Mouse (Mus musculus) forebrain, embryonic 15.5 days (tissue): ENCODE measurements around the gene Capn2. TPM values are rescaled to one million over a fixed set of nuclear protein-coding genes. Genes with fewer than 3 reads are reported as not detected.

Source experiments
- ATAC-seq: fragments of 200-750 bp; cut with Nextera tagmentation; replicated peaks from 2 replicates; pipeline ENCODE4 v1.8.0; 2017; ENCODE audit warnings: mild to moderate bottlenecking, moderate TSS enrichment, moderate library complexity
- H3K27ac ChIP-seq: fragments of 300-500 bp; sonication (generic); replicated peaks from 2 replicates; pipeline ENCODE4 v1.5.1; 2015; ENCODE audit warnings: mild to moderate bottlenecking, inconsistent platforms
- H3K27me3 ChIP-seq: fragments of 300-500 bp; sonication (generic); 2 replicates; pipeline ENCODE4 v1.6.1; 2015; ENCODE audit warnings: inconsistent platforms
- H3K36me3 ChIP-seq: fragments of 300-500 bp; sonication (generic); 2 replicates; pipeline ENCODE4 v1.6.1; 2015; ENCODE audit warnings: mild to moderate bottlenecking, inconsistent platforms
- H3K4me1 ChIP-seq: fragments of 300-500 bp; sonication (generic); 2 replicates; pipeline ENCODE4 v1.6.1; 2015; ENCODE audit warnings: inconsistent platforms
- H3K4me2 ChIP-seq: fragments of 300-500 bp; sonication (generic); replicated peaks from 2 replicates; pipeline ENCODE4 v1.6.1; 2015; ENCODE audit warnings: mild to moderate bottlenecking, inconsistent platforms
- H3K4me3 ChIP-seq: fragments of 300-500 bp; sonication (generic); 2 replicates; pipeline ENCODE4 v1.5.1; 2015; ENCODE audit warnings: mild to moderate bottlenecking, inconsistent platforms
- H3K9ac ChIP-seq: fragments of 300-500 bp; sonication (generic); replicated peaks from 2 replicates; pipeline ENCODE4 v1.6.1; 2015; ENCODE audit warnings: mild to moderate bottlenecking, inconsistent platforms
- H3K9me3 ChIP-seq: fragments of 300-500 bp; sonication (generic); 2 replicates; pipeline ENCODE4 v1.6.1; 2016; ENCODE audit warnings: inconsistent platforms
- WGBS: fragments of 180-500 bp; shearing (Covaris S2); methylation state at CpG from one replicate; pipeline ENCODE4 v1.1.7; 2015; ENCODE audit warnings: mixed read lengths; 5-methylcytosine and 5-hydroxymethylcytosine counted together
- polyA plus RNA-seq: library from polyadenylated mRNA; unstranded; fragments of >200 nt; fragmentation: Nextera tagmentation; extraction: Ambion mirVana; gene quantifications from 2 replicates; pipeline ENCODE4 v1.2.1, GENCODE M21; 2015

Gene Capn2
- polyA plus RNA-seq, 1 experiment from 2014 or later: 70.3 TPM

GRCm38 (mm10) chr1:182444116-182444515 is 73.3 kb downstream of the Capn2 start:
- no peaks in the 10 kb centered on the region for H3K27me3 ChIP-seq
- H3K4me2 ChIP-seq: no peak overlapping the region
- no peak overlapping the region for H3K27ac ChIP-seq
- H3K36me3 ChIP-seq: peaks cover 72% of the 10 kb centered on the region
- H3K4me1 ChIP-seq: no peaks in the 10 kb centered on the region
- ATAC-seq: no peak
- no peak overlapping the region for H3K9ac ChIP-seq
- H3K4me3 ChIP-seq: no peak overlapping the region
- H3K9me3 ChIP-seq: no peaks in the 10 kb centered on the region
- WGBS: 84% methylated on average over 2 of the region's 2 CpGs

GRCm38 (mm10) chr1:182441791-182442473 is 75.5 kb downstream of the Capn2 start:
- H3K4me1 ChIP-seq: no peaks in the 10 kb centered on the region
- no peaks in the 10 kb centered on the region for H3K27me3 ChIP-seq
- H3K27ac ChIP-seq: no peak overlapping the region
- no peak for ATAC-seq
- H3K36me3 ChIP-seq: peaks cover 69% of the 10 kb centered on the region
- H3K9me3 ChIP-seq: no peaks in the 10 kb centered on the region
- H3K4me2 ChIP-seq: no peak overlapping the region
- H3K4me3 ChIP-seq: no peak overlapping the region
- no peak overlapping the region for H3K9ac ChIP-seq
- 86% methylated on average over 18 of the region's 18 CpGs for WGBS

- no peak overlapping the region for H3K4me3 ChIP-seq
- no peak for ATAC-seq
- peaks cover 57% of the 10 kb centered on the region for H3K36me3 ChIP-seq
- H3K4me1 ChIP-seq: no peaks in the 10 kb centered on the region
- no peaks in the 10 kb centered on the region for H3K27me3 ChIP-seq
- no peaks in the 10 kb centered on the region for H3K9me3 ChIP-seq
- WGBS: 84% methylated on average over 5 of the region's 5 CpGs
- no peak overlapping the region for H3K27ac ChIP-seq
- H3K9ac ChIP-seq: no peak overlapping the region
- no peak overlapping the region for H3K4me2 ChIP-seq
These were observed 77.7 kb downstream of the Capn2 start for GRCm38 (mm10) chr1:182439546-182440222.

- no peak overlapping the region for H3K9ac ChIP-seq
- no peaks in the 10 kb centered on the region for H3K27me3 ChIP-seq
- H3K4me1 ChIP-seq: no peaks in the 10 kb centered on the region
- H3K4me2 ChIP-seq: no peak overlapping the region
- WGBS: 63% methylated on average over 5 of the region's 5 CpGs
- ATAC-seq: no peak
- no peak overlapping the region for H3K4me3 ChIP-seq
- peaks cover 45% of the 10 kb centered on the region for H3K36me3 ChIP-seq
- H3K27ac ChIP-seq: no peak overlapping the region
- H3K9me3 ChIP-seq: no peaks in the 10 kb centered on the region
These were observed 80.7 kb downstream of the Capn2 start for GRCm38 (mm10) chr1:182436746-182437145.

- H3K9ac ChIP-seq: no peak overlapping the region
- ATAC-seq: no peak
- H3K36me3 ChIP-seq: peaks cover 34% of the 10 kb centered on the region
- WGBS: 94% methylated on average over 3 of the region's 3 CpGs
- H3K9me3 ChIP-seq: no peaks in the 10 kb centered on the region
- no peak overlapping the region for H3K27ac ChIP-seq
- H3K27me3 ChIP-seq: no peaks in the 10 kb centered on the region
- peaks cover 3% of the 10 kb centered on the region; the same call in 1 of the 2 replicates for H3K4me1 ChIP-seq
- no peak overlapping the region for H3K4me3 ChIP-seq
- no peak overlapping the region for H3K4me2 ChIP-seq
These were observed 85.3 kb downstream of the Capn2 start for GRCm38 (mm10) chr1:182432059-182432458.

GRCm38 (mm10) chr1:182430676-182431075 is 86.7 kb downstream of the Capn2 start:
- Histone ChIP-seq H3K4me1 (peaks cover 8% of the 10 kb centered on the region; the same call in 1 of the 2 replicates), H3K4me3 (no peak overlapping the region), H3K27ac (no peak overlapping the region), H3K9me3 (no peaks in the 10 kb centered on the region), H3K27me3 (no peaks in the 10 kb centered on the region), H3K36me3 (peaks cover 30% of the 10 kb centered on the region), H3K9ac (no peak overlapping the region), H3K4me2 (no peak overlapping the region)
- WGBS: 95% methylated on average over 2 of the region's 2 CpGs
- ATAC-seq: no peak

- H3K4me2 ChIP-seq: no peak overlapping the region
- no peaks in the 10 kb centered on the region for H3K9me3 ChIP-seq
- no peak overlapping the region for H3K9ac ChIP-seq
- H3K4me1 ChIP-seq: peaks cover 13% of the 10 kb centered on the region
- H3K4me3 ChIP-seq: no peak overlapping the region
- no peak for ATAC-seq
- no peak overlapping the region for H3K27ac ChIP-seq
- H3K27me3 ChIP-seq: no peaks in the 10 kb centered on the region
- WGBS: 84% methylated on average over 3 of the region's 3 CpGs
- peaks cover 26% of the 10 kb centered on the region for H3K36me3 ChIP-seq
These were observed 87.6 kb downstream of the Capn2 start for GRCm38 (mm10) chr1:182429826-182430225.

- ATAC-seq: no peak
- H3K4me3 ChIP-seq: no peak overlapping the region
- no peak overlapping the region for H3K9ac ChIP-seq
- H3K4me1 ChIP-seq: peaks cover 18% of the 10 kb centered on the region
- H3K9me3 ChIP-seq: no peaks in the 10 kb centered on the region
- 87% methylated on average over 1 of the region's 1 CpGs for WGBS
- H3K36me3 ChIP-seq: peaks cover 16% of the 10 kb centered on the region
- no peaks in the 10 kb centered on the region for H3K27me3 ChIP-seq
- no peak overlapping the region for H3K4me2 ChIP-seq
- no peak overlapping the region for H3K27ac ChIP-seq
These were observed 90.0 kb downstream of the Capn2 start for GRCm38 (mm10) chr1:182427426-182427825.

- Histone ChIP-seq H3K27ac (no peak overlapping the region), H3K9me3 (no peaks in the 10 kb centered on the region), H3K4me1 (peaks cover 24% of the 10 kb centered on the region), H3K4me2 (no peak overlapping the region), H3K27me3 (no peaks in the 10 kb centered on the region), H3K36me3 (peaks cover 6% of the 10 kb centered on the region; the same call in 1 of the 2 replicates), H3K4me3 (no peak overlapping the region), H3K9ac (no peak overlapping the region)
- ATAC-seq: no peak
- WGBS: 39% methylated on average over 2 of the region's 2 CpGs
These were observed 91.0 kb downstream of the Capn2 start for GRCm38 (mm10) chr1:182426444-182426843.

- H3K9me3 ChIP-seq: no peaks in the 10 kb centered on the region
- WGBS: 61% methylated on average over 3 of the region's 3 CpGs
- no peak for ATAC-seq
- no peak overlapping the region for H3K9ac ChIP-seq
- no peaks in the 10 kb centered on the region for H3K36me3 ChIP-seq
- H3K4me1 ChIP-seq: peaks cover 24% of the 10 kb centered on the region
- no peaks in the 10 kb centered on the region for H3K27me3 ChIP-seq
- H3K4me2 ChIP-seq: no peak overlapping the region
- no peak overlapping the region for H3K4me3 ChIP-seq
- peak overlapping the region; percentile 60 for H3K27ac ChIP-seq
These were observed 92.2 kb downstream of the Capn2 start for GRCm38 (mm10) chr1:182425176-182425575.

- H3K36me3 ChIP-seq: no peaks in the 10 kb centered on the region
- no peak overlapping the region for H3K4me2 ChIP-seq
- no peak overlapping the region for H3K4me3 ChIP-seq
- H3K27ac ChIP-seq: no peak overlapping the region
- H3K9ac ChIP-seq: no peak overlapping the region
- H3K4me1 ChIP-seq: peaks cover 27% of the 10 kb centered on the region
- ATAC-seq: no peak
- H3K27me3 ChIP-seq: no peaks in the 10 kb centered on the region
- no peaks in the 10 kb centered on the region for H3K9me3 ChIP-seq
- WGBS: 38% methylated on average over 2 of the region's 2 CpGs
These were observed 93.1 kb downstream of the Capn2 start for GRCm38 (mm10) chr1:182424274-182424673.

- Histone ChIP-seq H3K4me1 (peaks cover 12% of the 10 kb centered on the region), H3K4me3 (no peak overlapping the region), H3K9me3 (no peaks in the 10 kb centered on the region), H3K9ac (no peak overlapping the region), H3K27ac (no peak overlapping the region), H3K4me2 (no peak overlapping the region), H3K36me3 (no peaks in the 10 kb centered on the region), H3K27me3 (no peaks in the 10 kb centered on the region)
- ATAC-seq: no peak
- WGBS: 92% methylated on average over 3 of the region's 3 CpGs
These were observed 97.9 kb downstream of the Capn2 start for GRCm38 (mm10) chr1:182419481-182419880.
